Mouse (Mus musculus) 416B (cell line): ENCODE data around the gene Tcte2.
"Not testable (repeated sequence)": the region's sequence is repeated elsewhere in the genome, so short reads cannot be mapped to it uniquely, and the experiment has no call there.

ENCODE experiments used
- DNase-seq: peaks from one replicate; pipeline ENCODE4 v3.0.0; 2011; ENCODE audit warnings: low read depth

The Tcte2 gene

DNA sequence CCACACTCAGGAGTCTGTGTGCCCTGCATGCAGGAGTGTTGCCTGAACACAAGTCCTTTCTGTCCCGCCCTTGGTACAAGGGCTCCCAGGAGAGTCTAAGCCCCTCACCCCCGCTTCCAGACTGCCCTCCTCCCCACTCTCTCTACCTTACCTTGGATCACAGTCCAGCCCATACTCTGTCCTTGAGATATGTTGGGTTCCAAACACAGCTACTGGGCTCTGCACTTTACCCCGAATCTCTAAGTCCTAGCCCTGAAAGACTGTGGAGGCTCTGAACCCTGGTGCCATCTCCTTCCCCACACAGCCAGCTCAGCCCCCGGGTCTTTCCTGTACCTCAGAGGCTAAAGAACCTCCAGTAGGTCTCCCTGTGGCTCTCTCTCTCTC lies 78.6 kb downstream of the Tcte2 start:
- no peak for DNase-seq

DNA sequence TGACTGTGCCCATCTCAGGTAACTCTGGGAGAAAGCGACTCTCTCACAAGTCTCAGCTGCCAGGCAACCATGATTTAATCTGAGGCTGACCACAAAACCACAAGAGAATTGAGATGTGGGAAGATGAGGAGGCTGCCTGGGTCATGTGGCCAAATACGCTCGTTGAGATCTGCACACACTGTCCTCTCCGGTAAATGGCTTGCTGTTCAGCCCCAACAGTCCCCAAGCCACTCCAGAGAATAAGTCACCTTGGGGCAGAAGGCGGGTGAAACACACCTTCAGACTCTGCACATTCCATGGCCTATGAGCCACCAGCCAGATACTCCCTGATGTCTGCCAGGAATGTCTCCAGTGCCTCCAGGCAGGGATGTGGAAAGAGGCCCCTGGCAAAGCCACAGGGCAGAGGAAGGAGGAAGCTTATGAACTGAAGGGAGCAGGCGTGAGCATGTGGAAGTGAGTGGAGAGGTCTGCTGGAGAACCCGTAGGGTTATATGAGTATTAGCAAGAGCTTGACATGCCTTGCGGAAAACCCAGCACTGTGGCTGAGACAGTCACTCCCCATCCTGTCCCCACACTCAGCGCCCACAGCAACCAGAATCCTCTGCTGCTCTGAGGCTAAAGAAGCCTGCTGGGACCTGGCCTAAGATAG lies 79.1 kb downstream of the Tcte2 start:
- DNase-seq, result peak; percentile 47

DNA sequence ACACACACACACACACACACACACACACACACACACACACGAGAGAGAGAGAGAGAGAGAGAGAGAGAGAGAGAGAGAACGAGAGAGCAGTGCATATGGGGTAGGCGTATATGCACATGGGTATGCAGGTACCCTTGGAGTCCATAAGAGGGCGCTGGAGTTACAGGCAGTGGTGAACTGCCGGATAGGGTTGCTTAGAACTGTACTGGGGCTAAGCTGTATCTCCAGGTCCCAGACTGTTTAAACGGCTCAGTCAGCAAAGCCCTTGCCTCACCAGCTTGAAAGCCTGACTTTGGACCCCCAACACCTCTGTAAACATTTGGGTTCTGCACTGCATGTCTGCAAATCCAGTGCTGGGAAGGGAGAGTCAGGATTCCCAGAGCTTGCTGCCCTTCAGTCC lies 79.9 kb downstream of the Tcte2 start:
- peak; percentile 21 for DNase-seq

DNA sequence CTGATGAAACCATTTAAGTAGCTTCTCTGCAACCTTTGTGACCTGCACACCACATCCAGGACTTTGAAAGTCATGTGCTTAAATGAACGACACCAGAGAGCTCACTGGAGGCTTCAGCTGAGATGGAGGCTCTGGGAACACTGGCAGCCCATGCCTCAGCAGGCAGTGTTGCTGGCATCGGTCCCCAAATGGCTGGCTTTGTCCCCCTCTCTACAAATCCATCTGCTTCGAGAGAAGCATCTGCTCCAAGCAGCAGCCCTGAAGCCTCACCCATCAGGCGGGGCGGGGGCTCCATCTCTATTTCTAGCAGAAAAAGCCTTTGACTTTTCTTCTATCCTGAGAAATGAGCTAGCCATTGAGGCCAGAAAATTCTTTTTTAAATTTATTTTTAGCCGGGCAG lies 80.5 kb downstream of the Tcte2 start:
- DNase-seq, result no peak

DNA sequence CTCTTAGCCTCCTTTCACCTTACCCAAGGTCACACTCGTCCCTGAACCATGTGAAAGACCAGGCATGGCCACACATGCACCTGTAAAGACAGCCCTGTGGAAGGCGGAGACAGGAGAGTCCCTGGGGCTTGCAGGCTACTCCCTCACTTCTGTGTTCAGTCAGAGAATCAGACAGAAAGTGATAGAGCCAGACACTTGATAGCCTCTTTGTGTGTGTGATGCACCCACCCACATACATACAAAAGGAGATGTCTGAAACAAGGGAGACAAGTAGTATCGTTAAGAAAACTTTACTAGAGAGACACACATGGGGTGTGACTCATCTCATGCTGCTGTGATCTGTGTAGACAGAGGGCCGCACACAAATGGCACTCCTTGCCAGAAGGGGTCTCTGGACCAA lies 81.3 kb downstream of the Tcte2 start:
- DNase-seq, result no peak

DNA sequence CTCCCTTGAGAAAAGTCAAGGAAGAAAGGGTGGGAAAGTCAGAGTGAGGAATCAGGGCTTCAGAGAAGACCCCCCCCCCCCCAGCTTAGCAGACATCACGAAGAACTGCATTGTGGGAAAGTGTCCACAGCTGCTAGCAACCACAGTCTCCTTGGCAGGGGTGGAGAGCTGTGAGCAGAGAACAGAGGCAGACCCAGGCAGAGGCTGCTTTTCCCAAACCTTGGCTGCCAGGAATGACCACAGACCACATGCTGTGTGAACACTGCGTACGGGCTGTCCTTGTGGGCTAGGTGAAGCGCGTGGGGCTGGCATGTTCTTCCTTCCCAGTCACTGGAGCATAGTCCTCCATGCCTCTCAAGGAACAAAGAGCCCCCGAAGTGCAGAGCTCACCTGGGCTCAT lies 81.9 kb downstream of the Tcte2 start:
- DNase-seq, result no peak

DNA sequence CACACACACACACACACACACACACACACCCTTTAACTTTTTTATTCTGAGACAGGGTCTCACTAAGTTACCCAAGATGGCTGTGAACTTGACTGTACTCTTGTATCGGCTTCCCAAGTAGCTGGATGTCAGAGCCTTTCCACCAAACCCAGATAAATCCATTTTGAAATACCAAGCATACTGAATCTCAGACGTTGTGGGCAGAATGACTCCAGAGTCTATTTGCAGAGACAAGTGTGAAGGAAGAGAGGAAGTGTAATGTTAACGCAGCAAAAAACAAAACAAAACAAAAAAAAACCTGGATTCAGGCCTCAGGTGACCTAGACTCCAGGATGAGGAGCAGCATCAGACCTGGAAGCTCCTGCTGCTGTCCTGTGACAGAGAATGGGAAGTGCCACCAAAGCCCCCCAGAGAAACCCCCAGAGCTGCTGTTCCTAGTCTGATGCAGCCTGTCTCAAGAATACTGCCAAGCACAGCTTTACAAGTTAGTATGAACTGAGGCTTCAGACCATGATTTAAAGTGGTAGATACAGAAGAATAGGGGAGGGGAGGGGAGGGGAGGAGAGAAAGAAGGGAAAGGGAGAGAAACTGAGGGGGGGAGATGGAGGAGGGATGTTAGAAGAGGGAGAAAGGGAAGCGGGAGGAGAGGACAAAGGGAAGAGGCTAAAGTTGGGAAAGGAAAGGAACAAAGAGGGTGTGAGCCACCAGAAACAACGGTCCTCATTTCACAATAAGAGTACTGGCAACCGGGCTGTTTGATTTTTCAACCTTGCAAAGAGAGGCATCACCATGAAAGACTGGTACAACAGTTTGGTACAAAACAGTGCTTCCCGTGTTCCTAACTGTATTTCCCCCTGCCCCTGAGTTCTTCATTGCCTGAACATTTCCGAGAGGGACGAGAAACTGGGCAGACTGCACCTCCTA lies 84.1 kb downstream of the Tcte2 start:
- DNase-seq, result no peak

DNA sequence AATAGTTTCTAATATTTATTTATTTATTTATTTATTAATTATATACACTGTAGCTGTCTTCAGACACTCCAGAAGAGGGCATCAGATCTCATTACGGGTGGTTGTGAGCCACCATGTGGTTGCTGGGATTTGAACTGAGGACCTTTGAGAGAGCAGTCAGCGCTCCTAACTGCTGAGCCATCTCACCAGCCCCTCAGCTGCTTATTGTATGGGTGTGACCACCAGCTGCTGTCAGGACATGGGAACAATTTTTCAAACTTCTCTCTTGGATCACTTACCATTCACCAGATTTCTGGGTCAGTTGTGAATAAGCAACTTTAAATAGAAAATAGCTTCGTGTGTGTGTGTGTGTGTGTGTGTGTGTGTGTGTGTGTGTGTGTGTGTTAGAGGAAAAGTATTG lies 85.5 kb downstream of the Tcte2 start:
- DNase-seq, result not testable (repeated sequence)

DNA sequence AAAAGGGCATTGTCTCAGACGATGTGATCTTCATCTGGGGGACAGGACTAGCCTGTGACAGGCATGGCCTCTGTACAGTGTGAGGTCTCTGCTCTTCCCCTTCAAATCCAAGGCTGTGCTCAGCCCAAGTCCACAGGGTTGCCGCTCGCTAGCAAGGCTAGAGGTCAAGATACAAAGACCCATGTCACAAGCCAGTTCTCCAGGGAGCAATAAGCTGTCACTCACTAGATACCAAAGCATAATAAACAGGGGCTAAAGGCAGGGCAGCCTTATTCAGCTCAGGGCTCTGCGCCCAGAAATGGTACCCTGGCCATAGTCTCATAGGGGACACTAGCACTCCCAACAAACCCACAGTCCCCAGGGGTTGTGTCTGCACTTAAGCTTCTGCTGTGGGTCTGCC lies 86.0 kb downstream of the Tcte2 start:
- DNase-seq, result no peak

DNA sequence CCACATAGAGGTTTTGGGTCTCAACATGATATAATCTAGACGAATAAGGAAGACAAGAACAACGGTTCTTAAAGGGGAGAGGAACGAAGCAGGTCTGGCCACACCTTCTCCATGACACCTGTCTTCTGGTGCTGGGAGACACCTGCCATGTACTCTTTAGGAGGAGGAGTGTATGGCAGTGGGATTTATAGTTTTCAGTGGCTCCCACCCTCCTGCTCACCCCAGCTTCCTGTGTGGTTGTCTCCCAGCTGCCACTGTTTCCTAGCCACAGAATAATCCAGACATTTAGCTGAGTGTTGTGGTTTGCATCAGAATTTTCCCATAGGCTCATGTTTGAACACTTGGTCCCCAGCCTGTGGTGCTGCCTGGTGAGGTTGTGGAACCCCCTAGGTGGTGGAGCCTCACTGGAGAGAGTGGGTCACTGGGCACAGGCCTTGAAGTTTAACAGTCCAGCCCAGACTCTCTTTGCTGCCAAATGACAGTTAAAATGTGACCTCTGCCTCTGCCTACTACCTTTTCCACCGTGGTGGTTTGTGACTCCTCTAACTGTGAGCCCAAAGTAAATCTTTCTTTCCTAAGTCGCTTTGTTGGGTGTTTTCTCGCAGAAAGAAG lies 86.8 kb downstream of the Tcte2 start:
- DNase-seq, result no peak

DNA sequence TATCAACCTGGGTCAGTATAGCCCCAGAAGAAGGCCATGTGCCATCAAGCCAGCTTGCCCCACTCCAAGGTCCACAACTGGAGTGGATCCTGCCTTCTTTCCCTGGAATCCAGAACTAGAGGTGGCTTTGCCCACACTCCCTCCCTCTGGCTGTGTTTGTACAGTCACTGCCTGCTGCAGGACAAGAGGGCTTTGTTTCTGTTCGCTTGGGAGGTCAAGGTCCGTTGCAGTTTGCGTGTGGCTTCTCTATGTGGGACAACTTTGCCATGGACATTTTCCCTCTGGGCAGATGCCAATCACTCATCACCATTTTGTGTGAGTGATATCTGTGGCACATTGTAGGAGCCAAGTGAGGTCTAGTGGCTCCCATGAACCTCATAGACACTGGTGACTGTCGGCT lies 89.9 kb downstream of the Tcte2 start:
- DNase-seq, result no peak

DNA sequence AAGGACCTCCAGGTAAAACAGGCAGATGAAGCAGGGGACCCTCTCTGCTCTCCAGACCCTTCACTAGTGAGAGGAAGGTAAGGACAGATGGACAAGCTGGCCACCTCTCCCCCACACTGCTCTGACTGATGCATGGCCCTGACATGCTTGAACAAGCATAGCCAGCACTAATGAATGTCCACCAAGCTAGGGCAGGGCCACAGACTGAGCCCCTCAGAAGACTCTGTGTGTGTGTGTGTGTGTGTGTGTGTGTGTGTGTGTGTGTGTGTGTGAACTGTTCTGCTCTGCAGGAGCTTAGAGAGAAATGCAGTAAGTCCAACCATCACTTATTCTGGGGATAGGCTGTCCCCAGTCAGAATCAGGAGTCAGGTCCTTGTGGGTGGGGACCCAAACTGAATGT lies 91.4 kb downstream of the Tcte2 start:
- DNase-seq, result no peak

DNA sequence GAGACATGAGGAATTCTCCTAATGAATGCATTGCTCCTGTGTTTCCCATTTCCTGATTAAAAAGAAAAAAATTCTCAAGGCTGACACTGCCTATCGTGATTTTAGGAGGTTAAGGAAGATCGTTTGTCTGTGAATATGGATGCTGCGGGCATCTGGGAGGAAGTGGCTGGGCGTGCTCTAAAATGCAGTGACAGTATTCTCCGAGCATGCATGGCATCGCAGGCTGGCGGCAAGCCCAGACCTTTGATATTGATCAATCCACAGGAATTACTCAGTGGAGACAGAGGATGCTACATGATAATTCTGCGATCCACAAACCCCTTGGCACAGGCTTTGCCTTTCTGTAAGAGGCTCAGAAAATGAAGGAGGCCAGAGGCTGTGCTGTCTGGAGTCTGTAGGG lies 92.4 kb downstream of the Tcte2 start:
- DNase-seq, result no peak

DNA sequence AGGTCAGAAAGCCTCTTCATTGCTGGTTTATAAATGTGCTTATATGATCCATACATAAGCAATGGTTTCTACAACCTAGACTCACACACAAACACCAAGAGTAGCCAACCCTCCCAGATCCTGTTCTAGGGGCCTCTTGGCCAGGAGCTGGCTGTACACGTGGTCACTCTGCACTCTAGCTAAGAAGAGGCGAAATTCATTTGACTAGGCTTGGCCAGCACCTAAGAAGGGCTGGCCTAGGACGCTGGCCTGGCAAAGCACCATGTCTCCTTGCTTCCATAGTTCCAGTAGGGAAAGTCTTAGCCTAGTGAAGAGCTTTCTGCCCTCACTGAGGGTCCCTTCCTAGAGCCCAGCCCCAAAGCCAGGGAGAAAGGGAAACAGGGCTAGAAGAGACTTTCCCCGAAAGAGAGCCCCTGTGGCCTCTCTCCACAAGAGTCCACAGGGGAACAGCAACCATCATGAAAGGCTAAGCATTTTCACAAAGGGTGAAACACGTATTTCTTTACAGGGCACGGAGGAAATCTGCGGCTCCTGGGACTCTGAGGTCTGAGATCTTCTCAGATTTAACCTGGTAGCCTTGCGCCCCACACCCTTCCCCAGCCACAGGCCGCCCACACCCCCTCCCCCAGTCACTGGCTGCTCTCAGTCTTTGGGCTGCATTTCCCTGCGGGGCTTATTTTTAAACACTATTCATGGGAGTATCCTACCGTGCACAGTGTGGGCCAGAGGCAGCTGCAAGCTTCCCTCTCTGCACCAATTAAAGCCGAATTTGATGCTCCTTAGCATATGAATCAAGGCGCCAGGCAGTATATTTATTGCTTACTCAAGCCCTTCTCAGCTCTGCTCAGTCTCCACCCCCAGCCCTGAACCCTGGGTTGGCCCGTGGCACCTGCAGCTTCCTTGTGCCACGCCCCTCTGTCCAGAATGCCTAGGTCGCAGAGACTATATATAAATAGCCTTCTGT lies 93.3 kb downstream of the Tcte2 start:
- DNase-seq, result no peak

DNA sequence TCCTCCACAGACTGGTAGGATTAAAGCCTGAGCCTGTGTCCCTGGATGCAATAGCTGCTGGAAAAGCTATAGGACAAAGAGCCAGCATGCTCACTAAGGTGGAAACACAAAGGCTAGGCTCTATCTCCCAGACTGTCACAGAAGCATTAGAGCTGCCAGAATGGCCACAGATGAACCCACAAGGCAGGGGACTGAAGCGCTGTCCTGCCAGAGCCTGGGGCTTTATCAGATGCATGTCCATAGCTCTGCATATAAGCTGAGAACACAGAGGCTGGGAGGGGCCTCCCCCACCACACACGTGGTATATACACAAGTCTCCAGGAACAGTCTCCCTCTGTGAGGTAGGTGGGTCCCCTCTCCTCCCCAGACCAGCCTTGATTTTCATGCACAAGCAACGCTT lies 94.6 kb downstream of the Tcte2 start:
- DNase-seq, result no peak

DNA sequence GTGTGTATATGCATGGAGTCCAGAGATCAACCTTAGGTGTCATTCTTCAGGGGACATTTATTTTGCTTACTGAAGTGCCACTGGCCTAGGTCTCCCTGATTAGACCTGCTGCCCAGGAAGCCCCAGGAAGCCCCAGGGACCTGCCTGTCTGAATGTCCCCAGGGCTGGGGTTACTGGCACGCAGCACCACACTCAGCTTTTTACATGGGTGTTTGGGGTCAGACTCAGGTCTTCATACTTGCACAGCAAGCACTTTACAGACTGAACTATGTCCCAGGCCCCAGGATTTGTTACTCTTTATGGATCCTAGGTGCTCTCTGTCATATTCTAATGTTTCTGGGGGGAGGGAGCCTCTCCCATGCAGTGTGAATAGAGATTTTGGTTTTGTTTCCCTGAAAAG lies 95.9 kb downstream of the Tcte2 start:
- no peak for DNase-seq

DNA sequence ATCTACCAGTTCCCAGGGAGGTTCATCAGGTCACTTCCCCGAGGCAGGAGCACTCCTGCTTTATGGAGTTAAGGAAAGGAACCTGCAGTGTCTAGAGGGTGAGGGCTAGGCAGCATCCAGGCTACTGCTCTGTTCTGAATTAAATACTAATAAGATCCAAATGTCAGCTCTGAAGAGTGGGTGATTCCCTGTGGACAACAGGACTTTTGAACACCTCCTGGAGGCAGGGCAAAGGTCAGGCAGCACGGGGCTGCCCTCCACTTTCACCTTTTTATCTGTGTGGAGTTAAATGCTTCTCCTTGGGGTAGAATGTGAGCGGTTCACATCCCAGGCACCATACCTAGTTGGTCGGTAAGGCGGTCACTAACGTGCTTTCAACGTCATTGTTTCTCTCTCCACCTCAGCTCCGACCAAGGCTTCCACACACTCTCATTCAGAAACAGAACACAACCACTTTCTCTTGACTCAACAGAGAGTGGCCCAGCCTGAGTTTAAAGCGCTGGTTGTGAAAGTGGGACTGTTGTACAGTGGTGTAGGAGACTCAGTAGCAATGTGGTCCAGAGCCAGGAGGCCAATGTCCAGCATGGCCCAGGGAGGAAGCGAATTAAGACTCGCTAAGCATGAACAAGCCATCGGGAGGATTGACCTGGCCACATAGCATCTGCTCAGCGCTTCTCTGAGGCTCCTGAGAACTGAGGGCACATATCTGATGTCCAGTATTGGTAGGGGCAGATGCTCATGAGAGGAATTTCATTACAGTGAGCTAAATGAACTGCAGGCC lies 98.0 kb downstream of the Tcte2 start:
- no peak for DNase-seq
